Mouse (Mus musculus) gastrocnemius, adult 18-20 months (tissue): Measurements from ENCODE around the gene Hist1h2ah. TPM values are rescaled to one million over a fixed set of nuclear protein-coding genes. Genes with fewer than 3 reads are reported as not detected.
"Not testable (repeated sequence)": the region's sequence is repeated elsewhere in the genome, so short reads cannot be mapped to it uniquely, and the experiment has no call there.

Experiments used
- DNase-seq: peaks from one replicate; pipeline ENCODE4 v3.0.0; 2021; ENCODE audit warnings: low spot score
- long read RNA-seq, 2 experiments: library from polyadenylated mRNA; stranded (forward); transcript quantifications; one replicate each; pipeline ENCODE4 v2.0.0; 2021
- total RNA-seq, 2 experiments: library from RNA; stranded (reverse); gene quantifications; 2 replicates each; pipeline ENCODE4 v1.2.3; 2021

Gene Hist1h2ah
- 1 to 10 TPM; 1.6 to 2.2 TPM for total RNA-seq
- long read RNA-seq, experiment 1 = 0 reads
- long read RNA-seq, experiment 2 = 0 reads

DNA sequence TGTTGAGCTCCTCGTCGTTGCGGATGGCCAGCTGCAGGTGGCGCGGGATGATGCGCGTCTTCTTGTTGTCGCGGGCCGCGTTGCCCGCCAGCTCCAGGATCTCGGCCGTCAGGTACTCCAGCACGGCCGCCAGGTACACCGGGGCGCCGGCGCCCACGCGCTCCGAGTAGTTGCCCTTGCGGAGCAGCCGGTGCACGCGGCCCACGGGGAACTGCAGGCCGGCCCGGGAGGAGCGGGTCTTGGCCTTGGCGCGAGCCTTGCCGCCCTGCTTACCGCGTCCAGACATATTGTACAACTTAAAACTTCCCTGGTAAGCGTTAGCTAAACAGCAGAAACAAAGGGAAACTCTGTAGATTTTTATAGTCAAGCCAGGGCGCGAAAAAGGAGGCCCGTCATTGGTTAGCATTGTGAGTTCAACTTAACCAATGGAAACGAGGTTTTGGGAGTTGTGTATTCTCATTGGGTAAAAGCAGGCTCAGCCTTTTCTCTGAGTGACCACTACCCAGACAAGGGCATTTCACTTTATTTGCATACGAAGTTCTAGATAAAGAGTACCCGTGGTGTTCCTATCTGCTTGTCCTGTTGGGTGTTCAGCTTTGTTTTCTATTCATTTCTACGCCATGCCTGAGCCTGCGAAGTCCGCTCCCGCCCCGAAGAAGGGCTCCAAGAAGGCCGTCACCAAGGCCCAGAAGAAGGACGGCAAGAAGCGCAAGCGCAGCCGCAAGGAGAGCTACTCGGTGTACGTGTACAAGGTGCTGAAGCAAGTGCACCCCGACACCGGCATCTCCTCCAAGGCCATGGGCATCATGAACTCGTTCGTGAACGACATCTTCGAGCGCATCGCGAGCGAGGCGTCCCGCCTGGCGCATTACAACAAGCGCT is at the start of gene Hist1h2ah, which contains the start of gene Hist1h2bk:
Hist1h2ah (minus strand) TSS at position 302 of the 882 bp plus-strand sequence.
Hist1h2bk (plus strand) TSS at position 604 of the 882 bp plus-strand sequence.
- DNase-seq = peak; percentile 85

- not testable (repeated sequence) for DNase-seq
These were observed 48.8 kb upstream of the Hist1h2ah start, which contains the start of gene Vmn1r188 for GRCm38 (mm10) chr13:22084140-22084539. TSS of gene Vmn1r188 (plus strand) at chr13:22084440.

DNA sequence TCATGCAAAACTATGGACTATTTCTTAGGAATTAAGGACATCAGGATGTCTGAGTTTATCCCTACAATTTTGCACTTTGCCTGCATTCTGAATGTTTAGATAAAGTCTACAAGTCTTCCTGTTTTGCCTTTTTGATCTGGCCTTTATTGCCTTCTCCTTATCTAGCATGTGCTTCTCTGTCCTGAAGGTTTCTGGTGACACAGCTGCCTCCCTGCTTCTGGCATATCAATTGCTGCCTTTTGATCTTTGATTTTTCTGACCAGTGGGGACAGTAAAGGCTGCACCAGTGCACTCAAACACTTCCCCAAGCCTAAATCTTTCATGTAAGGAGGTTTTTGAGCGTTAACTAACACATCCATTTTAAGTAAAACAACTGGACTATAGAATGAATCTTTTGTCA is 28.1 kb upstream of the Hist1h2ah start:
- no peak for DNase-seq

- no peak for DNase-seq
These were observed 26.1 kb upstream of the Hist1h2ah start for GRCm38 (mm10) chr13:22061422-22061821.

GRCm38 (mm10) chr13:22053754-22054153 is 18.4 kb upstream of the Hist1h2ah start:
- DNase-seq = no peak

GRCm38 (mm10) chr13:22051523-22051859 is 16.1 kb upstream of the Hist1h2ah start:
- no peak for DNase-seq

GRCm38 (mm10) chr13:22050591-22051522 is 15.5 kb upstream of the Hist1h2ah start:
- peak; percentile 82 for DNase-seq

DNA sequence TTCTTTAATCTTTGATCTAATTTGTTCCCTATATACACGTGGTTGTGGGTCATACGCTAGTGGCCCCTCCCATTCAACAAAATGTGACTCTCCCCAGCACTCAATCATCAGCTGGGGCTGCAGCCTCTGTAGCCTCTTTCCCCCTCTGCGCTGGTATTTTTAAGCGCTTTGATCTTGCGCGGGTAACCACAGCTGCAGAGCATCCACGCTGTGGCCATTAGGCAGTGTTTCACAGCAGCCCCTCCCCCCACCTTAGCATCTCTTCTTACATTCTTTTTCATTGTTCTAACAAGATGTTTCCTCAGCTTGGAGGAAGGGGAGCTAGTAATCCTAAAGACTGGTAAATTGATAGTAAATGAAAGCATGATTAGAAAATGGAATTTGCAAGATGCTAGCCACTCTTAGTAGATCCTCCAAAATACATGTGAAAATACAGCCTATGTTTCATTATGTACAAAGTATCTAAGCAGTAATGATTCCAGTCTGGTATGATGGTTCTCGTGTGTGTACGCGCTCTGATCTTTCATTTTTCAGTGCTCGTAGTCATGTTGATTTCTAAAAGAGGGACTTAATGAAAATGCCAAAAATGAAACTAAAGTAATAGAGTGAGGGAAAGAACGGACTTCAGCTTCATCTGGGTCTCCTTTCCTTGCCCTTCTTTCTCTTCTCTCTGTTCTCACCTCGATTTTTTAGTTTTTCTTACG is 14.5 kb upstream of the Hist1h2ah start:
- no peak for DNase-seq

DNA sequence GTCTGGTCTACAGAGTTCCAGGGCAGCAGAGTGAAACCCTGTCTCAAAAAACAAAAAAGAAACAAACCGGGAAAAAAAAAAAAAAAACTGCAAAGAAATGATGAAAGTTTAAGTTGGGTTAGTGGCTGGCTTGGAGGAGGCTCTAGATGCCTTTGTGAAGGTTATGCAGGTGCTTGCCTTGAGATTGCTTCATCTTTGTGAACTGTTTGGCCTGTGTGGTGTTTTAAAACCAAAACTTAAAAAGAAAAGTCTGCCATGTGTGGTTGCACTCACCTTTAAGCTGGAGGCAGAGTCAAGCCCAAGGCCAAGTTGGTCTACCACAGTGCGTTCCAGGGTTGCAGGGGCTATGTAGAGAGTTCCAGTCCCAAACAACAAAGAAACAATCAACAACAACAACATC is 13.7 kb upstream of the Hist1h2ah start:
- no peak for DNase-seq

- DNase-seq = no peak
These were observed 9.9 kb upstream of the Hist1h2ah start for GRCm38 (mm10) chr13:22045311-22045710.

- no peak for DNase-seq
These were observed 9.2 kb upstream of the Hist1h2ah start for GRCm38 (mm10) chr13:22044432-22045155.

DNA sequence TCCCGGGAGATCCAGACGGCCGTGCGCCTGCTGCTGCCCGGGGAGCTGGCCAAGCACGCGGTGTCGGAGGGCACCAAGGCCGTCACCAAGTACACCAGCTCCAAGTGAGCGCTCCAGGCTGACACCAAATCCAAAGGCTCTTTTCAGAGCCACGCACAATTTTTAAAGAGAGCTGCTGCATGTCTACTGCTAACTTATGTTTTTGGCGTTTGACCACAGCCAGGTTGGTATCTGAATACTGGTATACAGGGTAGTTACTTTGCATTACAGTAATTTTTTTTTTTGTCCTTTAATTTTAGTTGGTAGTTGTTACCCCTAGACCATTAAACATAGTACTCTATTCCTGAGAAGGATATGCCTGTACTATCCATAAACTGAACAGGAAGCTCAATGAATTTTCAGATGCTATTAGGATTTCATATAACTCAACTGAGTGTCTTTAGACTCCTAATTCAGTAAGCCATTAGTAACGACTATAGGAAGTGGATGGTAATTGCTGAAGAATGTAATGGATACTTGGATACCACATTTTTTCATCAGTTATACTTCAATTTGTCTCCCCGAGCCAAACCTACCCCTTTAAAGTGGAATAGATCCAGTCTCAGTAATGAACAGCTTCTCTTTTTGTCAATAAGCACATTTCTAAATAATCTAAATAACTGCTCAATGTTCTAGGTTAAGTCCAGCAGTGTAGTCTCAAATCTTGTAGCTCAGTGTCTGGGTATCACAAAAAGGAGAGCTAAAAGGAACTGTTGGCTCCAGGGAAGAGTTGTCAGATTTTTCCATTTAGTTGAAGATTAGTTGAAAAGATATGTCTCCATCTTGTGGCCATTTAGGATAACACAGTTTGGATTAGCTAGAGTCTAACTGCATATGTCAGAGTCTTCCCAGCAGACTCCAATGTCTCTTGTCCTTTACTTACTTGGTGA is 8.4 kb upstream of the Hist1h2ah start:
- DNase-seq = peak; percentile 38

DNA sequence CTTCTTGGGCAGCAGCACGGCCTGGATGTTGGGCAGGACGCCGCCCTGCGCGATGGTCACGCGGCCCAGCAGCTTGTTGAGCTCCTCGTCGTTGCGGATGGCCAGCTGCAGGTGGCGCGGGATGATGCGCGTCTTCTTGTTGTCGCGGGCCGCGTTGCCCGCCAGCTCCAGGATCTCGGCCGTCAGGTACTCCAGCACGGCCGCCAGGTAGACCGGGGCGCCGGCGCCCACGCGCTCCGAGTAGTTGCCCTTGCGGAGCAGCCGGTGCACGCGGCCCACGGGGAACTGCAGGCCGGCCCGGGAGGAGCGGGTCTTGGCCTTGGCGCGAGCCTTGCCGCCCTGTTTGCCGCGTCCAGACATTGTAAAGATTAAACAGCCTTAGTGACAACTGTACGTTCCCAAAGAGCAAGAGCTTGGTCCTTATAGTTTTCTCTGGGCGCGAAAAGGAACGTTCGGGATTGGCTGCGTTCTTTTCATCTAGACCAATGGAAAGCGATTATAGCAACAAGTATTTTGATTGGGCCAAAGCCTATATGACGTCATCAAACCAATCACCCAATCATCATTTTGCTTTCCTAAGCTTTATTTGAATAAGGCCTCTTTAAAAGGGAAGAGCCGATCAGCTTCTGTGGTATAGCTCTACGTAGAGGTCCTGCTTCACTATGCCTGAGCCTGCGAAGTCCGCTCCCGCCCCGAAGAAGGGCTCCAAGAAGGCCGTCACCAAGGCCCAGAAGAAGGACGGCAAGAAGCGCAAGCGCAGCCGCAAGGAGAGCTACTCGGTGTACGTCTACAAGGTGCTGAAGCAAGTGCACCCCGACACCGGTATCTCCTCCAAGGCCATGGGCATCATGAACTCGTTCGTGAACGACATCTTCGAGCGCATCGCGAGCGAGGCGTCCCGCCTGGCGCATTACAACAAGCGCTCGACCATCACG is 7.5 kb upstream of the Hist1h2ah start, which contains the start of the genes Hist1h2ag and Hist1h2bj:
Hist1h2ag (minus strand) TSS at position 377 of the 935 bp plus-strand sequence.
Hist1h2bj (plus strand) TSS at position 647 of the 935 bp plus-strand sequence.
- peak; percentile 94 for DNase-seq

DNA sequence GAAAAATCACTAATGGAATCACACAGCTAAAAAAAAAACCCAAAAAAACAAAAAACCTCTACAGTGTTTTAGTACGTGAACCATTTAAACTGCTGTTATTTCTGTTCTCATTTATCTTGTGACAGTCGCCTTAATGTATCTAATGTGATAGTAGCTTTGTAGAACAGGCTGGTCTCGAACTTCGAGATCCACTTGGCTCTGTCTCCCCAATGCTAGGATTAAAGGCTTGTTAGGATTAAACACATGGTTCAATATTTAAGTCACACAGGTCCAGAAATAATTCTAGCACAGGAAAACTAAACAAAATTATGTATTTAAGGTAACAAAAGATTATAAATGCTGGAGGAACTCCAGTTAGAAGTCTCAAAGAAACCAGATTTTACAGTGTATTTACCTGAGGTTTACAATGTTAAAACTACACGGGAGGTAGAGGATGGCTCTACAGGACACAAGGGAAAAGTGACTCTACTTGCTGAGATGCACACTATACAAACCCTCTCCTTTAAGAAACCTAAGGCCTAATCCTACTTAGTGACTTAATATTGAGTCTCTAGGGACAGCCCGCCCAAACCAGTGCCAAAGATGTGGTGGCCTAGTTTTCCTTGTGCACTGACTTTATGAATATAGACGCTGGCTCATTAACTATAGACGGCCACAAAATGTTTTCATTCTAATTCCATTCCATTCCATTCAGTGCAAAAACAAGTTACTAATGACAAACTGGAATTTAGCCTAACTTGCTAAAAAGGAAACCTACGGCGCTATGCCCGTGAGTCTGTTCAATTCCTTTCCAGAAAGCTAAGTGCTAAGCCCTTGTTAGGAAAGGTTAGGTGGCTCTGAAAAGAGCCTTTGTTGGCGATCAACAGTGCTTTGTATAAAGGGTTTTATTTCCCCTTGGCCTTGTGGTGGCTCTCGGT is 6.5 kb upstream of the Hist1h2ah start:
- DNase-seq = no peak

DNA sequence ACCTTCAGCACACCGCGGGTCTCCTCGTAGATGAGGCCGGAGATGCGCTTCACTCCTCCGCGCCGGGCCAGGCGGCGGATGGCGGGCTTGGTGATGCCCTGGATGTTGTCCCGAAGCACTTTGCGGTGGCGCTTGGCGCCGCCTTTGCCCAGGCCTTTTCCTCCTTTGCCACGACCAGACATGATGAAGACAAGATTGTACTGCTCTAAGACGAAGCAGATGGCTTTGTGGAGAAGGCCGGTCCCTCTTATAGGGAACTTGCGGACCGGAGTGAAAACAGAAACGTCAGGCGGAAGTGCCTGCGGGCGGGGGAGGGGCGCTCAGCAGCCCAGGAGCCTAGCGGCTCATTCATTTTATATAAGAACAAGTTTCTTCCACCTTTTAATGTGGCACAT is 5.8 kb upstream of the Hist1h2ah start, which contains the start of gene Hist1h4i:
Hist1h4i (minus strand) TSS at position 221 of the 395 bp plus-strand sequence.
- DNase-seq = peak; percentile 92

- no peak for DNase-seq
These were observed 5.2 kb upstream of the Hist1h2ah start for GRCm38 (mm10) chr13:22040464-22041141.
